Mouse (Mus musculus) CH12.LX (cell line): ENCODE results near the gene Btbd1. TPM values are rescaled to one million over a fixed set of nuclear protein-coding genes. Genes with fewer than 3 reads are reported as not detected.

ENCODE experiments used
- DNase-seq: peaks from one replicate; pipeline ENCODE4 v3.0.0-alpha.2; 2013; ENCODE audit errors: extremely low read depth
- H3K27ac ChIP-seq: 2 replicates; pipeline ENCODE4 v1.5.1; 2012; ENCODE audit warnings: low read depth, mild to moderate bottlenecking, control low read depth, moderate library complexity; ENCODE audit not compliant: insufficient read depth
- H3K27me3 ChIP-seq: replicated peaks from 2 replicates; pipeline ENCODE3; 2012; ENCODE audit warnings: inconsistent platforms
- H3K36me3 ChIP-seq, 2 experiments: replicated peaks in 1 of 2; 2 replicates each; pipeline versions ENCODE3 to v1.6.1; 2012; ENCODE audit warnings: inconsistent platforms in 1 of 2, low read length in 1 of 2, mild to moderate bottlenecking in 1 of 2, mixed read lengths in 1 of 2, moderate library complexity in 1 of 2; ENCODE audit not compliant: control insufficient read depth in 1 of 2, insufficient read depth in 1 of 2
- H3K4me1 ChIP-seq, 2 experiments: 2 replicates each; pipeline ENCODE4 v1.6.1; 2012; ENCODE audit warnings: inconsistent platforms in 1 of 2, moderate library complexity in 1 of 2; ENCODE audit not compliant: insufficient read depth in 2 of 2, control insufficient read depth in 1 of 2
- H3K4me2 ChIP-seq: 2 replicates; pipeline ENCODE4 v1.6.1; 2012; ENCODE audit warnings: low read depth, mild to moderate bottlenecking, control low read depth; ENCODE audit not compliant: poor library complexity, insufficient read depth, severe bottlenecking
- H3K4me3 ChIP-seq, 3 experiments: fragments of 150-350 bp in 1 of 3; sonication (generic) in 1 of 3; replicated peaks in 1 of 3; 2 replicates each; pipeline versions ENCODE3 to v1.5.1; 2011 to 2012; ENCODE audit warnings: low read depth in 2 of 3, low read length in 2 of 3, mild to moderate bottlenecking in 2 of 3, moderate library complexity in 2 of 3, control low read depth in 1 of 3, improper control_type of control experiment in 1 of 3, inconsistent platforms in 1 of 3, mixed read lengths in 1 of 3; ENCODE audit not compliant: poor library complexity in 1 of 3
- H3K79me2 ChIP-seq: replicated peaks from 2 replicates; pipeline ENCODE4 v1.6.1; 2012; ENCODE audit warnings: mild to moderate bottlenecking, moderate library complexity; ENCODE audit not compliant: control insufficient read depth, poor library complexity, insufficient read depth, severe bottlenecking; ENCODE audit errors: extremely low read depth
- H3K9ac ChIP-seq: 2 replicates; pipeline ENCODE4 v1.6.1; 2012; ENCODE audit warnings: low read depth, mild to moderate bottlenecking, control low read depth, moderate library complexity; ENCODE audit not compliant: insufficient read depth
- H3K9me3 ChIP-seq: replicated peaks from 2 replicates; pipeline ENCODE3; 2012; ENCODE audit warnings: low read length, inconsistent platforms, mixed read lengths
- BHLHE40 ChIP-seq: IDR thresholded peaks from 2 replicates; pipeline ENCODE4 v1.6.1; 2011; ENCODE audit warnings: mild to moderate bottlenecking, low read depth, low read length, improper control_type of control experiment
- CHD1 ChIP-seq: IDR thresholded peaks from 2 replicates; pipeline ENCODE4 v1.6.1; 2012; ENCODE audit warnings: low read depth, low read length, improper control_type of control experiment, inconsistent platforms
- CHD2 ChIP-seq: IDR thresholded peaks from 2 replicates; pipeline ENCODE4 v1.6.1; 2011; ENCODE audit warnings: low read length, improper control_type of control experiment
- ELF1 ChIP-seq: IDR thresholded peaks from 2 replicates; pipeline ENCODE4 v1.6.1; 2014; ENCODE audit warnings: low read depth, mild to moderate bottlenecking, inconsistent platforms, low read length, improper control_type of control experiment
- IRF4 ChIP-seq: IDR thresholded peaks from 2 replicates; pipeline ENCODE4 v1.6.1; 2014; ENCODE audit warnings: low read depth, mild to moderate bottlenecking, inconsistent platforms, low read length, improper control_type of control experiment
- JUND ChIP-seq: conservative IDR thresholded peaks from 2 replicates; pipeline ENCODE4 v1.6.1; 2011; ENCODE audit warnings: low read depth, low read length, improper control_type of control experiment
- KAT2A ChIP-seq: IDR thresholded peaks from 2 replicates; pipeline ENCODE4 v1.6.1; 2012; ENCODE audit warnings: low read length, improper control_type of control experiment, inconsistent platforms; ENCODE audit not compliant: insufficient replicate concordance
- MAFK ChIP-seq: IDR thresholded peaks from 2 replicates; pipeline ENCODE4 v1.6.1; 2011; ENCODE audit warnings: low read length, improper control_type of control experiment; ENCODE audit not compliant: insufficient replicate concordance
- MAX ChIP-seq: IDR thresholded peaks from 2 replicates; pipeline ENCODE4 v1.6.1; 2011; ENCODE audit warnings: low read length, improper control_type of control experiment
- MYC ChIP-seq: IDR thresholded peaks from 2 replicates; pipeline ENCODE4 v1.6.1; 2011; ENCODE audit warnings: low read depth, mild to moderate bottlenecking, improper control_type of control experiment, low read length
- PAX5 ChIP-seq: IDR thresholded peaks from 2 replicates; pipeline ENCODE4 v1.6.1; 2012; ENCODE audit warnings: low read length, inconsistent platforms, mixed read lengths
- RAD21 ChIP-seq: IDR thresholded peaks from 2 replicates; pipeline ENCODE4 v1.6.1; 2011; ENCODE audit warnings: low read depth, mild to moderate bottlenecking, low read length, improper control_type of control experiment, moderate library complexity
- RCOR1 ChIP-seq: conservative IDR thresholded peaks from 2 replicates; pipeline ENCODE4 v1.6.1; 2012; ENCODE audit warnings: low read depth, mild to moderate bottlenecking, inconsistent platforms, low read length, improper control_type of control experiment
- TBP ChIP-seq: conservative IDR thresholded peaks from 2 replicates; pipeline ENCODE4 v1.6.1; 2011; ENCODE audit warnings: low read depth, low read length, improper control_type of control experiment
- TCF12 ChIP-seq: IDR thresholded peaks from 2 replicates; pipeline ENCODE4 v1.6.1; 2014; ENCODE audit warnings: low read depth, mild to moderate bottlenecking, inconsistent platforms, low read length, improper control_type of control experiment
- USF1 ChIP-seq: IDR thresholded peaks from 2 replicates; pipeline ENCODE4 v1.6.1; 2014; ENCODE audit warnings: low read depth, mild to moderate bottlenecking, inconsistent platforms, low read length, improper control_type of control experiment
- ZC3H11A ChIP-seq: IDR thresholded peaks from 2 replicates; pipeline ENCODE4 v1.6.1; 2012; ENCODE audit warnings: low read depth, mild to moderate bottlenecking, inconsistent platforms, low read length, improper control_type of control experiment
- ZKSCAN1 ChIP-seq: IDR thresholded peaks from 2 replicates; pipeline ENCODE4 v1.6.1; 2012; ENCODE audit warnings: low read depth, inconsistent platforms, low read length, improper control_type of control experiment, borderline replicate concordance
- ZNF384 ChIP-seq: IDR thresholded peaks from 2 replicates; pipeline ENCODE4 v1.6.1; 2012; ENCODE audit warnings: low read depth, low read length, improper control_type of control experiment, inconsistent platforms
- dilution Hi-C: fragments of 300-500 bp; cut with MboI; formaldehyde crosslinking; loops from 2 replicates; pipeline ENCODE4 v1.14.3; 2020; ENCODE audit warnings: low sequenced_read_pairs; ENCODE audit not compliant: extremely low pct_unique_long_range_greater_than_20kb, extremely low pct_ligation_motif_present
- in situ Hi-C: fragments of 300-500 bp; cut with MboI; formaldehyde crosslinking; loops from 3 replicates; pipeline ENCODE4 v1.14.3; 2019; ENCODE audit warnings: low sequenced_read_pairs, low pct_ligation_motif_present, low pct_unique_long_range_greater_than_20kb, mixed read lengths
- polyA plus RNA-seq: library from polyadenylated mRNA; unstranded; fragments of >175 nt; gene quantifications from 2 replicates; pipeline ENCODE4 v1.2.1, GENCODE M21; 2012; ENCODE audit warnings: low read depth; ENCODE audit not compliant: insufficient read length
- total RNA-seq, 2 experiments: library from RNA; depleted of rRNA; stranded (reverse); fragments of 300-350 nt in 1 of 2; fragments of >200 nt in 1 of 2; gene quantifications; 2 replicates each; pipeline ENCODE4 v1.2.3; 2012 to 2014

Gene Btbd1
- total and polyA plus RNA-seq, 3 experiments, result 45.8 to 88.8 (median 67.1) TPM

DNA sequence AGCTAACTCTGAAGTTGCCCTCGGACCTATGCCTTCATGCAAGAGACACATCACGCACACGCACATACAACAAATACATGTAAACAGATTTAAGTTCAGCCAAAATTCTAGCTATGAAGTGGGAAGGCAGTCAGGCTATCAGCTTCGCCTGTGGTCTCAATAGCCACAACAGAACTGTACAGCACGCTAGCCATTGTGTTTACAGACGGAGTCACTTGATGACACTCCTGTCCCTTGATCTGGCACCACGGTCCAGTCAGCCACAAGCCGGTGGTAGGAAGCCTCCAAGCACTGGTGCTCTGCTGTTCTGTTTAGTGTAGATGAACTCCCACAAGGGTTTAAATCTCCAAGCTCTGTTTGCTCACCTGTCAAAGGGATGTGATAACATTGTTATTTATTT is 16.8 kb upstream of the Btbd1 start:
- DNase-seq, result no peak
- Histone ChIP-seq H3K4me2 (no peak overlapping the region), H3K36me3 (no peaks in the 10 kb centered on the region), H3K4me3 (no peak overlapping the region), H3K4me1 (peaks cover 4 to 25% of the 10 kb centered on the region in 2 experiments), H3K9me3 (no peaks in the 10 kb centered on the region), H3K27ac (no peak overlapping the region), H3K79me2 (no peaks in the 10 kb centered on the region), H3K27me3 (no peaks in the 10 kb centered on the region), H3K9ac (no peak overlapping the region)
- dilution Hi-C loops, result no loop called here
- TF ChIP-seq ZNF384, result no peak
- TF ChIP-seq CHD2, result no peak
- no peak for TF ChIP-seq RCOR1
- no peak for TF ChIP-seq TCF12
- no peak for TF ChIP-seq USF1
- no peak for TF ChIP-seq ZC3H11A
- no peak for TF ChIP-seq PAX5
- no peak for TF ChIP-seq RAD21
- no peak for TF ChIP-seq CHD1
- TF ChIP-seq ZKSCAN1, result no peak
- TF ChIP-seq KAT2A, result no peak
- no peak for TF ChIP-seq BHLHE40
- no peak for TF ChIP-seq MAX
- no peak for TF ChIP-seq MYC
- no peak for TF ChIP-seq JUND
- no peak for TF ChIP-seq MAFK
- no peak for TF ChIP-seq TBP
- in situ Hi-C loops, result no loop called here

DNA sequence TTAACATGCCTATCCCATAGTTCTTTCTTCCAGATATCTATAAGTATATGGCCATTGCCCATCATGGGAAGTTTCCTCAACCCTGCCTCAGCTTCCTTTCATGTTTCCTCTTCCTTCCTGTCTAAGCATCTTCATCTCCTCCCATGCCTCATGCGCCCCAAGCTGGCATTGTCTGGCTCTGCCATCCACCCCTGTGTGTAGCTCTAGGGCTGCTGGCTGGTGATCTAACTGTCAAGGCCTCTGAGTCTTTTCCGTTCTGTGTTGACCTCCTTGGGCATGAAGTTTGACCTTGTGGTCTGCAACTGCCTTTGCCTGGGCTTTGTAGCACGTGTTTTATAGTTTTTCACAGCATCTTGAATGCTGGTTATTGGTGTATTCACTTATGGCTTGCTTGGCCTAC is 16.1 kb upstream of the Btbd1 start:
- H3K4me1 ChIP-seq, result peaks cover 4 to 24% of the 10 kb centered on the region in 2 experiments
- no peaks in the 10 kb centered on the region for H3K36me3 ChIP-seq
- H3K27me3 ChIP-seq, result no peaks in the 10 kb centered on the region
- in situ Hi-C loops (no loop called here), dilution Hi-C loops (no loop called here)
- DNase-seq, result no peak
- H3K79me2 ChIP-seq, result no peaks in the 10 kb centered on the region
- H3K27ac ChIP-seq, result no peak overlapping the region
- H3K9me3 ChIP-seq, result no peaks in the 10 kb centered on the region
- no peak for TF ChIP-seq ELF1
- TF ChIP-seq IRF4, result no peak
- TF ChIP-seq CHD1, result no peak
- no peak for TF ChIP-seq ZNF384
- H3K4me2 ChIP-seq, result no peak overlapping the region
- H3K4me3 ChIP-seq, result no peak overlapping the region
- H3K9ac ChIP-seq, result no peak overlapping the region
